Mouse (Mus musculus) kidney, adult 2 months (tissue): ENCODE data around the gene Dnah17.

ENCODE experiments used
- CTCF ChIP-seq: fragments of 200-500 bp; conservative IDR thresholded peaks from 2 replicates; pipeline ENCODE4 v1.5.1; 2011; ENCODE audit warnings: low read depth, mild to moderate bottlenecking, control low read depth, low read length, moderate library complexity, mixed read lengths; ENCODE audit not compliant: insufficient read depth, insufficient read length
- POLR2A ChIP-seq: fragments of 200-500 bp; IDR thresholded peaks from one replicate; pipeline ENCODE4 v1.6.1; 2011; ENCODE audit warnings: low read depth, low read length, control low read depth

DNA sequence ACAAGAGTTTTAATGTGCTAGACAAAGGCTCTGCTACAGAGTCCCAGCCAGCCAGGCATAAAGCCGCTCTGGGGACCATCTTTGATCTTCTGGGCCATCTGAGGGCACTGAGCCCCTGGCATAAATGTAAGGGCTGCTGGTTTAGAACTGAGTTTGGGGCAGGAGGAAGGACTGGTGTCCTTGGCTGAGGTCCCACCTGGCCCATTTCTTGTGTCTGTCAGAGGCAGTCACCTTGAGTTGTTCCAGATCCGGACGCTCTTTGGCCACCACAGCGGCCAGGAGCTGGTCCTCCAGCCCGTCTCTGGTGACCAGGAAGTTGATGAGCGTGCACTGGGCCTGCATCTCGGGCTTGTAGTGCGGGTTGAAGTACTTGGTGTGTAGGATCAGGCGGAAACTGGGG lies 87.6 kb downstream of the Dnah17 start:
- TF ChIP-seq CTCF (no peak), POLR2A (no peak)
